Mouse (Mus musculus): Measurements from ENCODE around the gene Arnt. TPM values are rescaled to one million over a fixed set of nuclear protein-coding genes. Genes with fewer than 3 reads are reported as not detected.
"Not testable (repeated sequence)": the region's sequence is repeated elsewhere in the genome, so short reads cannot be mapped to it uniquely, and the experiment has no call there.

Arnt gene
- polyA plus RNA-seq, 1 experiment = 28.7 TPM

DNA sequence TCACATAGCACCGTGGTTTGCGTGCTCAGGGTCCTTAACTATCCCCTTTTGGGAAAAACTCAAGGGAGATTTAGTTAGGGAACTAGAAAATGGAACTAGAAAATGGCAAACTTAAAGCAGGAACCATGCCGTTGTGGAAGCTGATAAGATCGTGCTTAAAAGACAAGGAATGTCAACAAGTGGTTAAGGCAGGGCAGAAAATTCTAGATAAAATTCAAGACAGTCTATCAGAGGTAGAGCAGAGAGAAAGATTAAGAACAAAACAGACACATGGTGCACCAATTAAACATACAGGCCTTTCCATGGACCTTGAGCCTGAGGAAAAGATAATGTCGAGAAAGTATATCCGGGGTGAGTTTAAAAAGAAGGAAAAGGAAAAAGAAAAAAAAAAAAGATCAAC, 16.3 kb upstream of the Arnt start:
- H3K27ac ChIP-seq (ENCODE audit: insufficient read depth, low read depth, low read length) = no peak overlapping the region
- H3K4me3 ChIP-seq (ENCODE audit: insufficient read depth, low read depth, low read length) = no peak overlapping the region
- TF ChIP-seq CTCF (conservative IDR thresholded peaks at IDR 0.05; ENCODE audit: insufficient read depth, insufficient read length, low read depth, low read length) = no peak
- TF ChIP-seq POLR2A (IDR thresholded peaks at IDR 0.05; ENCODE audit: low read depth, low read length) = no peak
- no peaks in the 10 kb centered on the region for H3K36me3 ChIP-seq (ENCODE audit: control insufficient read depth, insufficient read depth, low read length)
- H3K27me3 ChIP-seq (replicated peaks; ENCODE audit: control insufficient read depth, insufficient read depth, low read length) = no peaks in the 10 kb centered on the region
- WGBS = 95% methylated on average over 6 of the region's 6 CpGs
- no peak for DNase-seq
- no peaks in the 10 kb centered on the region for H3K4me1 ChIP-seq (ENCODE audit: control insufficient read depth, insufficient read depth, low read length)

DNA sequence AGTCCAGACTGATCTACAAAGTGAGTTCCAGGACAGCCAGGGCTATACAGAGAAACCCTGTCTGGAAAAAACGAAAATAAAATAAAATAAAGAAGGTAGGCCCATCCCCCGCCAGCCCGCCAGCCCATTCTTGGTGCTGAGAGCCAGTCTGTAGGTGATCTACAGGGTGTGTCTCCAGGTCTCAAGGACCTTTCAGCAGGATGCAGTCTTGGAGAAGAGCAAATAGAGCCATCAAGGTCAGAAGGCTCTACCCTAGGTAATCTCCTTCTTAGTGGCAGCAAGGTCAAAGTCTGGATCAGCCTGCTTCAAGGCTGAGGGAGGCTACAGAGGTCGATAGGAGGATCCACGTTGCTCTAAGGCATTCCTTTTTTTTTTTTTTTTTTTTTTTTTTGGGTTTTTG, 7.7 kb upstream of the Arnt start:
- H3K4me1 ChIP-seq (ENCODE audit: control insufficient read depth, insufficient read depth, low read length); H3K27ac ChIP-seq (ENCODE audit: insufficient read depth, low read depth, low read length); DNase-seq; H3K4me3 ChIP-seq (ENCODE audit: insufficient read depth, low read depth, low read length); H3K27me3 ChIP-seq (replicated peaks; ENCODE audit: control insufficient read depth, insufficient read depth, low read length); H3K36me3 ChIP-seq (ENCODE audit: control insufficient read depth, insufficient read depth, low read length): not testable (repeated sequence)
- 73% methylated on average over 5 of the region's 5 CpGs for WGBS

DNA sequence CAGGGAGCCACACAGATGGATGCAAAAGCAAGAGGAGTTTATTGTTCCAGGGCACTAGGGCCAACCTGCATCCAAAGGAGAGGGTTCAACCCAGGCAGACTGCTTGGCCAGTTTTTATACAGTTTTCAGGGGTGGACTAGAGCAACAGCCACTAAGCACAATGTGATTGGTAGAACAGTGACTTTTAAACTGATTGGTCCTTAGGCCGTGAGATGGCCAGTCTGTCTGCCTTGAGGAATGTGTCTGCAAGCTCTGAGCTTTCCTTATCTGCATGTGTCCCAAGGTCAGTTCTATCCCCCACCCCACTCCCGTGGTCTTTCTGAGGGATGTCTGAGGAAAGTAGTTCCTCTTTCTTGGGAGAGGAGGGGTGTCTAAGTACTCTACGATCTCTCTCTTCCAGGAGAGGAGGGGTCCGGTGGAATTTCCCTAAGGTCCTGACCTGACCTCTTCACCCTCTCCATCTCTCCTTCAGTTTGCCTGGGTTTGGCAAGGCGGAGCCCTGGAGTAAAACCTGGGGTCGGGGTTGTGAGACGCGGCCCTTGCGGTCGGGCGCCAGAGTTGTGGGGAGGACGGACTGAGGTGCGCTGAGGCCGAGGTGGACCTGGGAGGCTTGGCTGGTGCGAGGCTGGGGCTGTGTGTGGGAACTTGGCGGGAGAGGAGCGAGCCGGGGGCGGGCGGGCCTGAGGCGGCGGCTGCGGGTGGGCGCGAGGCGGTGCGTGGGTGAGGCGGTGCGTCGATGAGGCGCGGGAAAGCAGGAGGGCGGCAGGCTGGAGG, 6.9 kb upstream of the Arnt start:
- H3K27ac ChIP-seq (ENCODE audit: insufficient read depth, low read depth, low read length); DNase-seq; H3K4me1 ChIP-seq (ENCODE audit: control insufficient read depth, insufficient read depth, low read length); H3K36me3 ChIP-seq (ENCODE audit: control insufficient read depth, insufficient read depth, low read length); H3K27me3 ChIP-seq (replicated peaks; ENCODE audit: control insufficient read depth, insufficient read depth, low read length): not testable (repeated sequence)
- H3K4me3 ChIP-seq (ENCODE audit: insufficient read depth, low read depth, low read length) = peak overlapping the region; percentile 23
- 39% methylated on average over 11 of the region's 33 CpGs for WGBS

DNA sequence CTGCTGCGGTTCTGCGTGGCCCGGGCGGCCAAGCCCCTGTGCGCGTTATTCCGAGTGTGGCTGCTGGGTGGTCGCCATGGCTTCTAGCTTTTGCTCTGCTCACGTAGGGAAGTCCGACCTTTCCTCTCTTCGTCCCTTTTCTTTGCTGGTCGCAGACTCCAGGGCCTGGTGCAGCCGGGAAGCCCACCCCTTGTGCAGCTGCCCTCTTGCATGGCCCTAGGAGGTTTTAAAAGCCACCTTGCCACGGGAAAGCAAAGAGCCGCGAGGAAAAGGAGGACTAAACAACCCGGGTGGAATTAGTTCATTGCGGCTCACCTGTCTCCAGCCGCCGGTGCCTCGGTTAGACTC, 6.3 kb upstream of the Arnt start:
- not testable (repeated sequence) for H3K4me1 ChIP-seq (ENCODE audit: control insufficient read depth, insufficient read depth, low read length); DNase-seq; H3K27me3 ChIP-seq (replicated peaks; ENCODE audit: control insufficient read depth, insufficient read depth, low read length); H3K36me3 ChIP-seq (ENCODE audit: control insufficient read depth, insufficient read depth, low read length); H3K27ac ChIP-seq (ENCODE audit: insufficient read depth, low read depth, low read length)
- peak overlapping the region; percentile 23 for H3K4me3 ChIP-seq (ENCODE audit: insufficient read depth, low read depth, low read length)
- 26% methylated on average over 16 of the region's 21 CpGs for WGBS

DNA sequence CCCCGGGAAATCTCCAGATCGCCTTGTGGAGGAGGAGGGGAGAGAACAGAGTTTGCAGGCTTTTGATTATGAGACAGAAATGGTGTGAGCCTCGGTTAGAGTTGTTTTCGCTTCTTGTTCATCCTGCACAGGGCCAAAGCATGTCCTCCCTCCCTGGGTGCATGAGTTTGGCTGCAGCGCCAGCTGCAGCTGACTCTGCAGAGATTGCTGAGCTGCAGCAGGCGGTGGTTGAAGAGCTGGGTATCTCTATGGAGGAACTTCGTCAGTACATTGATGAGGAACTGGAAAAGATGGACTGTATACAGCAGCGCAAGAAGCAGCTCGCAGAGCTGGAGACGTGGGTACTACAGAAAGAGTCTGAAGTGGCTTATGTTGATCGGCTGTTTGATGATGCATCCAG, 5.8 kb upstream of the Arnt start:
- H3K27ac ChIP-seq (ENCODE audit: insufficient read depth, low read depth, low read length); H3K36me3 ChIP-seq (ENCODE audit: control insufficient read depth, insufficient read depth, low read length); DNase-seq; H3K4me3 ChIP-seq (ENCODE audit: insufficient read depth, low read depth, low read length); H3K27me3 ChIP-seq (replicated peaks; ENCODE audit: control insufficient read depth, insufficient read depth, low read length); H3K4me1 ChIP-seq (ENCODE audit: control insufficient read depth, insufficient read depth, low read length): not testable (repeated sequence)
- WGBS = 84% methylated on average over 5 of the region's 11 CpGs

DNA sequence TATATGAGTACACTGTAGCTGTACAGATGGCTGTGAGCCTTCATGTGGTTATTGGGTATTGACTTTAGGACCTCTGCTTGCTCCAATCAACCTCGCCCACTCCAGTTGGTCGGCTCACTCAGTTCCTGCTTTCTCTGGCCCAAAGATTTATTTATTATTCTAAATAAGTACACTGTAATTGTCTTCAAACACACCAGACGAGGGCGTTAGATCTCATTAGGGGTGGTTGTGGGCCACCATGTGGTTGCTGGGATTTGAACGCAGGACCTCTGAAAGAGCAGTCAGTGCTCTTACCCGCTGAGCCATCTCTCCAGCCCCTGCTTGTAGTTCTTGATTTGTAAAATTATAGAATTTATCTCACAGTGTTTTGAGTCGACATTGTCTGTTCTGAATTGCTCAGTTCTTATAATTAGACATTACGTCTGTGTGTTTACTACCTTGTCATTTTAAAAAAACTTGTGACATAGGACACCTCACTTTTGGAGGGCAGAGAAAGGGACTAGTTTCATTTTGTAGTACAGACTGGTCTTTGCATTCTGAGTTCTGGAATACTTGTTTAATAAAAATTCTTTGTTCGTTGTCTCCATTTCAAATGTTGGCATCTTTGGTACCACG, 780 bp upstream of the Arnt start:
- TF ChIP-seq CTCF (conservative IDR thresholded peaks at IDR 0.05; ENCODE audit: insufficient read depth, insufficient read length, low read depth, low read length) (no peak), POLR2A (IDR thresholded peaks at IDR 0.05; ENCODE audit: low read depth, low read length) (no peak)
- 66% methylated on average over 10 of the region's 10 CpGs for whole genome bisulfite sequencing
- Histone ChIP-seq H3K4me1 (ENCODE audit: control insufficient read depth, insufficient read depth, low read length) (no peaks in the 10 kb centered on the region; the same call in 1 of the 2 replicates), H3K36me3 (ENCODE audit: control insufficient read depth, insufficient read depth, low read length) (peaks cover 2% of the 10 kb centered on the region; the same call in 1 of the 2 replicates), H3K4me3 (ENCODE audit: insufficient read depth, low read depth, low read length) (no peak overlapping the region; the same call in 1 of the 2 replicates), H3K27me3 (replicated peaks; ENCODE audit: control insufficient read depth, insufficient read depth, low read length) (no peaks in the 10 kb centered on the region), H3K27ac (ENCODE audit: insufficient read depth, low read depth, low read length) (no peak overlapping the region; the same call in 1 of the 2 replicates)
- no peak for DNase-seq

DNA sequence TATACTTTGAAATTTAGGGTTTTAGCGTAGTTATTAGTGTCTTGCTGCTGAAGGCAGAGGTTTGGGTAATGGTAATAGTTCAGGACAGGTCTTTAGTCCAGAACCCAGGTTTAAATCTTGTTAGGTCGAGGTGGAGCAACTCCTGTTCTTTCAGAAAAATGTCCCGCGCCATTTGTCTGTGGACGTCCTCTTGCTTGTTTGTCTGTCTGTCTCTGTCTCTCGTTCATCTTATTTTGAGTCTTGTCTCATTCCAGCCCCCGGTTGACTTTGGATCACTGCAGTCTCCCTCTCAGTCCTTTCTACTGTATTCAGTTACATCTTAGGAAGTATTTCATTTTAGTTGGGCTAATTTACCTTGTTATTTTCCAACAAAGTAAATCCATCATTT, 789 bp downstream of the Arnt start:
- peaks cover 2% of the 10 kb centered on the region; the same call in 1 of the 2 replicates for H3K4me1 ChIP-seq (ENCODE audit: control insufficient read depth, insufficient read depth, low read length)
- peak overlapping the region; percentile 67 for H3K4me3 ChIP-seq (ENCODE audit: insufficient read depth, low read depth, low read length)
- H3K36me3 ChIP-seq (ENCODE audit: control insufficient read depth, insufficient read depth, low read length) = peaks cover 2% of the 10 kb centered on the region
- DNase-seq = peak; percentile 15
- H3K27ac ChIP-seq (ENCODE audit: insufficient read depth, low read depth, low read length) = peak overlapping the region; percentile 59; the same call in 1 of the 2 replicates
- no peaks in the 10 kb centered on the region for H3K27me3 ChIP-seq (replicated peaks; ENCODE audit: control insufficient read depth, insufficient read depth, low read length)
- WGBS = 1% methylated on average over 7 of the region's 7 CpGs
- TF ChIP-seq CTCF (conservative IDR thresholded peaks at IDR 0.05; ENCODE audit: insufficient read depth, insufficient read length, low read depth, low read length) (no peak), POLR2A (IDR thresholded peaks at IDR 0.05; ENCODE audit: low read depth, low read length) (no peak)

DNA sequence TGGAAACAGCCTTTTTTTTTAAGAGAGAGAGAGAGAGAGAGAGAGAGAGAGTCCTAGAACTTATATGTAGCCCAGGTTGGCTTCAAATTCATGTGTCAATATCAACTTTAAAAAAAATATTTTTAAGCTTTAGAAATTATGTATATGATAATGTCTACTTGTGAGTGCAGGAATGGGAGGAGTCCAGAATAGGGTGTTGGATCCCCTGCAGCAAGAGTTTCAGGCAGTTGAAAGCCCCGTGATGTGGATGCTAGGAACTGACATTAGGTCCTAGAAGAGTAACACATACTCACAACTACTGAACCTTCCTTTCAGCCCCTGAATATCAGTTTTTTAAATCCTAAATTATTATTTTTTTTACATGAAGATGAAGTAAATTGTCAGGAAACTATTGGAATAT, 1.4 kb downstream of the Arnt start:
- H3K4me3 ChIP-seq (ENCODE audit: insufficient read depth, low read depth, low read length) = no peak overlapping the region
- no peak for DNase-seq
- peaks cover 3% of the 10 kb centered on the region; the same call in 1 of the 2 replicates for H3K4me1 ChIP-seq (ENCODE audit: control insufficient read depth, insufficient read depth, low read length)
- no peaks in the 10 kb centered on the region for H3K27me3 ChIP-seq (replicated peaks; ENCODE audit: control insufficient read depth, insufficient read depth, low read length)
- H3K36me3 ChIP-seq (ENCODE audit: control insufficient read depth, insufficient read depth, low read length) = peaks cover 2% of the 10 kb centered on the region
- TF ChIP-seq POLR2A (IDR thresholded peaks at IDR 0.05; ENCODE audit: low read depth, low read length) = no peak
- TF ChIP-seq CTCF (conservative IDR thresholded peaks at IDR 0.05; ENCODE audit: insufficient read depth, insufficient read length, low read depth, low read length) = no peak
- H3K27ac ChIP-seq (ENCODE audit: insufficient read depth, low read depth, low read length) = no peak overlapping the region
- 32% methylated on average over 1 of the region's 1 CpGs for WGBS

DNA sequence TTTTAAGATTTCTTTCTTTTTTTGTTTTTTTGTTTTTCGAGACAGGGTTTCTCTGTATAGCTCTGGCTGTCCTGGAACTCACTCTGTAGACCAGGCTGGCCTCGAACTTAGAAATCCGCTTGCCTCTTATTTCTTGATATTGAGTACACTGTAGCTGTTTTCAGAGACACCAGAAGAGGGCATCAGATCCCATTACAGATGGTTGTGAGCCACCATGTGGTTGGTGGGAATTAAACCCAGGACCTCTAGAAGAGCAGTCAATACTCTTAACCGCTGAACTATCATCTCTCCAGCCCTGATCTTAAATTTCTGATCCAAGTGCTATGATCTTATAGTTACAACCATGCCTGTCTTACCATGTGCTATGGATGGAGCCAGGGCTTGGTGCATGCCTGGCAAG, 4.4 kb downstream of the Arnt start:
- not testable (repeated sequence) for H3K4me1 ChIP-seq (ENCODE audit: control insufficient read depth, insufficient read depth, low read length); H3K27me3 ChIP-seq (replicated peaks; ENCODE audit: control insufficient read depth, insufficient read depth, low read length); H3K27ac ChIP-seq (ENCODE audit: insufficient read depth, low read depth, low read length); H3K4me3 ChIP-seq (ENCODE audit: insufficient read depth, low read depth, low read length); H3K36me3 ChIP-seq (ENCODE audit: control insufficient read depth, insufficient read depth, low read length); DNase-seq
- WGBS = 98% methylated on average over 4 of the region's 4 CpGs
